Mouse (Mus musculus) embryonic facial prominence, embryonic 13.5 days (tissue): ENCODE measurements around the gene Tnnc2. TPM values are rescaled to one million over a fixed set of nuclear protein-coding genes. Genes with fewer than 3 reads are reported as not detected.
A peak's percentile ranks its signal among the peaks of the same experiment; 100 is the strongest.

Source experiments
- ATAC-seq: fragments of 200-750 bp; cut with Nextera tagmentation; 2 replicates; pipeline ENCODE4 v1.8.0; 2017; ENCODE audit warnings: low read depth; ENCODE audit not compliant: insufficient number of reproducible peaks, insufficient read depth, low FRiP score, low TSS enrichment
- H3K27ac ChIP-seq: fragments of 300-500 bp; sonication (generic); 2 replicates; pipeline ENCODE4 v1.5.1; 2015; ENCODE audit warnings: moderate library complexity, mild to moderate bottlenecking, inconsistent platforms
- H3K27me3 ChIP-seq: fragments of 300-500 bp; sonication (generic); 2 replicates; pipeline ENCODE4 v1.6.1; 2015; ENCODE audit warnings: mild to moderate bottlenecking, inconsistent platforms
- H3K36me3 ChIP-seq: fragments of 300-500 bp; sonication (generic); 2 replicates; pipeline ENCODE4 v1.6.1; 2015; ENCODE audit warnings: mild to moderate bottlenecking, inconsistent platforms
- H3K4me1 ChIP-seq: fragments of 300-500 bp; sonication (generic); 2 replicates; pipeline ENCODE4 v1.6.1; 2015; ENCODE audit warnings: inconsistent platforms
- H3K4me2 ChIP-seq: fragments of 300-500 bp; sonication (generic); 2 replicates; pipeline ENCODE4 v1.6.1; 2015; ENCODE audit warnings: moderate library complexity, mild to moderate bottlenecking, inconsistent platforms
- H3K4me3 ChIP-seq: fragments of 300-500 bp; sonication (generic); 2 replicates; pipeline ENCODE4 v1.5.1; 2015; ENCODE audit warnings: mild to moderate bottlenecking, inconsistent platforms
- H3K9ac ChIP-seq: fragments of 300-500 bp; sonication (generic); 2 replicates; pipeline ENCODE4 v1.6.1; 2015; ENCODE audit warnings: mild to moderate bottlenecking, inconsistent platforms
- H3K9me3 ChIP-seq: fragments of 300-500 bp; sonication (generic); 2 replicates; pipeline ENCODE4 v1.6.1; 2016; ENCODE audit warnings: inconsistent platforms
- WGBS: fragments of 180-500 bp; shearing (Covaris S2); methylation state at CpG from one replicate; pipeline ENCODE4 v1.1.7; 2015; ENCODE audit warnings: mixed read lengths; 5-methylcytosine and 5-hydroxymethylcytosine counted together
- polyA plus RNA-seq: library from polyadenylated mRNA; unstranded; fragments of >200 nt; fragmentation: Nextera tagmentation; extraction: Ambion mirVana; gene quantifications from 2 replicates; pipeline ENCODE4 v1.2.1, GENCODE M21; 2015

Tnnc2 gene
- polyA plus RNA-seq, 1 experiment from 2014 or later: 16.7 TPM

DNA sequence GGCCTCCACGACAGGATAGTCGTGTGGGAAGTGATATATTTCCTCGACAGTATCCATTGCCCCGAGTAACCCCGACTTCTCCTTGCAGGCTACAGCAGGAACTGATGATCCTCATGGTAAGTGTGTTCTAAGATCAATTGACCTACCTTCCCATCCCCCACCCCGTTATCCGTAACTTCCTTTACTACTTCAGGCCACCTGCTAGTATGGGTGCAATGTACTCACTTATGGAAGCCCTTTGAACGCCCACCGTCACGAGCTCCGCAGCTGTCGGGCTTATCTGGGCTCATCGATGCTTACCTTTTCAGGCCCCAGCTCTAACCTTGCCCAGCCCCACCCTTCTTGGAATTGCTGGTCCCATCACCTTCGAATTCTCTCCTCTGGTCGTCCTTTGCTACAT lies 9.5 kb downstream of the Tnnc2 start:
- peak overlapping the region; percentile 93 for H3K4me3 ChIP-seq
- peak overlapping the region; percentile 93 for H3K4me2 ChIP-seq
- peak overlapping the region; percentile 51 for H3K27ac ChIP-seq
- H3K9me3 ChIP-seq: no peaks in the 10 kb centered on the region
- peak overlapping the region; percentile 87 for H3K9ac ChIP-seq
- 4% methylated on average over 15 of the region's 15 CpGs for WGBS
- peaks cover 49% of the 10 kb centered on the region for H3K36me3 ChIP-seq
- H3K27me3 ChIP-seq: no peaks in the 10 kb centered on the region
- ATAC-seq: no peak
- H3K4me1 ChIP-seq: peaks cover 24% of the 10 kb centered on the region

DNA sequence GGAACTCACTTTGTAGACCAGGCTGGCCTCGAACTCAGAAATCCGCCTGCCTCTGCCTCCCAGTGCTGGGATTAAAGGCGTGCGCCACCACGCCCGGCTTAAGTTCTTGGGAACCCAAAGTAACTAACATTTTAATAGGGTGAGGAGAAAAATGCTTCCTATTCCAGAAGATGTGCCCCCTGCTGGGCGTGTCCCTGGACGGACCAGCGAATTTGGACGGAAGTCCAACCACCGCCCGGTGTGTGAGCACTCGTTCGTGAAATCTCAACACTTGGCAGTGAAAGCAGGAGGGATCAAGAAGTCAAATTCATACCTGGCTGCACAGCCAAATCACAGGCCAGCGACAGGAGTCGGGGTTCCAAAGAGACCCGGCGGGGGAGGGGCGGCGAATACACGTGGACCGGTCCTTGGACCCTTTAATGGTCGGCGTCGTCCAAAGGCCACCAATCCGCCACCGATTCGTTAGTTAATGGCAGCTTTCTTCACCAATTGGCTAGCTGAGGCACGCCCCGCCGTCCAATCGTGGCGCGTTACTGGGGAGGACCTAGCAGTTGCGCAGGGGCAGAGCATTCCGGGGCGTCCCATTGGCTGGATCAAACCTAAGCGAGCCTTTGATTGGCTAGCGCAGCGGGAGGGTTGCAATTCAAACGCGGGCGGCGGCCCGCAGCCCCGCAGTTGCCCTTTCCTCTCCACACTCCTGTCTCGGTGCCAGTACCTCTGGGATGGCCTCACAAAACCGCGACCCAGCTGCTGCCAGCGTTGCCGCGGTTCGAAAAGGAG lies 10.3 kb downstream of the Tnnc2 start, which contains the start of gene Ube2c:
Gene Ube2c (plus strand): TSS at position 641 of the 780 bp plus-strand sequence.
- WGBS: 2% methylated on average over 53 of the region's 53 CpGs

DNA sequence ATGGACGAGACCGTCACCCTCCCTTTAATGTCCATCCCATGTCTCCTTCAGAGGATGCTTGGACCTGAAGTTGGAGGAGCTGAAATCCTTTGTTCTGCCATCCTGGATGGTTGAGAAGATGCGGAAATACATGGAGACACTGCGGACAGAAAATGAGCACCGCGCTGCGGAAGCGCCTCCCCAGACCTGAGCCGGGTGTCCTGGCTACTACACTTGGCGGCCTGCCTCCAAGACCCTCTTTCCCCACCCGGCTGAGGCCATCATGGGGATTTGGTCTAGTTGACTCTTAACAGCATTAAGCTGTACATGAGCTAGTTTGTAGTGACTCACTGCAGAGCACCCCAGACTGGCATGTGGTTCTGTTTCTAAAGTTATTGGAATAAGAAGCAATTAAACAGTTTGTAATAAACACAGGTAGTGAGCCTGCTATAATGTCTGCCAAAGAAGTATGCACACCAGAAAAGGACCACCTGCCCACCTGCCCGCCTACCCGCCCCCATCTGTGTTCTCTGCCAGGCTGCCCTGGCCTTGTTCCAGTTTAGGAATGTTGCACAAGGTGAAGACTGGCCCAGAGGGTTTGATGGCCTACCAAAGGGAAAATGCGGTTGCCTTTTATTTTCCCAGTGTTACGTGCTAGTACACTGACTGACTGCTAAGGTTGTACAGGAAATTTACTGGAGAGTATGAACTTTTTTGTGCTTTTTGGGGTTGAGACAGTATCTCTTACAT lies 11.8 kb downstream of the Tnnc2 start:
- H3K36me3 ChIP-seq: peaks cover 62% of the 10 kb centered on the region
- H3K4me1 ChIP-seq: peaks cover 24% of the 10 kb centered on the region
- H3K27ac ChIP-seq: no peak overlapping the region
- no peaks in the 10 kb centered on the region for H3K27me3 ChIP-seq
- no peak overlapping the region for H3K4me2 ChIP-seq
- H3K9me3 ChIP-seq: no peaks in the 10 kb centered on the region
- no peak overlapping the region for H3K4me3 ChIP-seq
- no peak overlapping the region for H3K9ac ChIP-seq
- ATAC-seq: no peak
- 94% methylated on average over 15 of the region's 15 CpGs for WGBS

More for the DNA sequence above, 10.3 kb downstream of the Tnnc2 start, which contains the start of gene Ube2c:
- Histone ChIP-seq H3K4me3 (peak within 1 kb of the TSS; percentile 93), H3K9ac (peak within 1 kb of the TSS; percentile 87), H3K9me3 (no peaks in the 10 kb centered on the region), H3K36me3 (peaks cover 54% of the 10 kb centered on the region), H3K27ac (peak within 1 kb of the TSS; percentile 80), H3K4me1 (peaks cover 24% of the 10 kb centered on the region), H3K4me2 (peak within 1 kb of the TSS; percentile 93), H3K27me3 (no peaks in the 10 kb centered on the region)
- ATAC-seq: peak; percentile 98

DNA sequence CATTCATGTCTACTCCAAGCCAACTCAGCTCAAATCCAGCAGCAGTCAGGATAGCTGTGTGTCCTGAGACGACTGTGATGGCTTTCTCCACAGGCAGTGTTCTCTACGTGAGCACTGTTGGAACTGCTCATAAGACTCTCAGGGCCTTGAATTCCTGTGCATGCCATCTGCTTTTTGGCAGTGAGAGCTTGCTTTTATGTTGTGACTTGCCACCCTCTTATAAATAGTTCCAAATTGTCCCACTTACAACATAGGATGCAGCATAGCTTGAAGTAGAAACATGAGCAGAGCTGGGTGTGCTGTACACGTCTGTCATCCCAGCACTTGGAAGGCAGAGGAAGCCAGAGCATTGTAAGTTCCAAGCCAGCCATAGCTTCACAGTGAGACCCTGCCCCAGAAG lies 13.9 kb downstream of the Tnnc2 start:
- H3K27ac ChIP-seq: no peak overlapping the region
- H3K27me3 ChIP-seq: no peaks in the 10 kb centered on the region
- ATAC-seq: no peak
- H3K4me1 ChIP-seq: peaks cover 10% of the 10 kb centered on the region
- no peak overlapping the region for H3K4me3 ChIP-seq
- WGBS: 70% methylated on average over 3 of the region's 3 CpGs
- peaks cover 64% of the 10 kb centered on the region for H3K36me3 ChIP-seq
- no peaks in the 10 kb centered on the region for H3K9me3 ChIP-seq
- H3K4me2 ChIP-seq: no peak overlapping the region
- H3K9ac ChIP-seq: no peak overlapping the region

DNA sequence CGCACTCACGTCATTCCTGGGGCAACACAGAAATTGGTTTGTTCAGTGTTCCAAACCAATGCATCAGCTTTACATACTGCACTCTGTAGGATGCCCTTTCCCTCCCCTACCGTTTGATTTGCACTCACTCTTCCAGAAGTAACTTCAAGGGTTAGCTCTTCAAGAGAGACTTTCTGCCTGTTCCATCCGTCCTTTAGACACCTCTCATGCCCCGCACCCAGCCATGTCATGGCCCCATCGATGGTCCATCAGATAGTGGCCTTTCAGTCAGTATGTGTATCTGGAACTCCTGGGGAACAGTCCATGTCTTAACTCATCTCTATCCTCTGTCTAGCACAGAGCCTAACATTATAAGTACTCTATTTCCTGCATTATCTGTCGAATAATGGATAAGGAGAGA lies 17.2 kb downstream of the Tnnc2 start:
- ATAC-seq: no peak
- no peak overlapping the region for H3K27ac ChIP-seq
- H3K4me1 ChIP-seq: no peaks in the 10 kb centered on the region
- H3K9ac ChIP-seq: no peak overlapping the region
- H3K4me3 ChIP-seq: no peak overlapping the region
- 91% methylated on average over 7 of the region's 7 CpGs for WGBS
- H3K27me3 ChIP-seq: no peaks in the 10 kb centered on the region
- peaks cover 89% of the 10 kb centered on the region for H3K36me3 ChIP-seq
- H3K4me2 ChIP-seq: no peak overlapping the region
- no peaks in the 10 kb centered on the region for H3K9me3 ChIP-seq

DNA sequence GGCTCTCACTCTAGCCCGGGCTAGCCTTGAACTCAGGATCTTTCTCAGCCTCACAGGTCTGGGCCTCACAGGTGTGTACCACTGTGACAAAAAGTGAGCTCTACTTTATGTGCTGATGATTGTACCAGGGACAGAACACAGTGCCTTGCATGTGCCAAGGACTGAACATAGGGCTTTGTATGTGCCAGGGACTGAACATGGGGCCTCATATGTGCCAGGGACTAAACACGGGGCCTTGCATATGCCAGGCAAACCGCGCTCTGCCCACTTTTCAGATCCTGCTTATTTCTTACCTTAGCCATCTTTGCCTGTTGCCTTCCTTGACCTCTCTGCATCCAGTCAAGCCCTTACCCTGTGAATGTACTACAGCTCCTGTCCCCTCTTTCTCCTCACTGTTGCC lies 17.8 kb downstream of the Tnnc2 start:
- H3K9me3 ChIP-seq: no peaks in the 10 kb centered on the region
- 94% methylated on average over 4 of the region's 4 CpGs for WGBS
- no peak overlapping the region for H3K4me2 ChIP-seq
- peaks cover 89% of the 10 kb centered on the region for H3K36me3 ChIP-seq
- no peak for ATAC-seq
- no peak overlapping the region for H3K4me3 ChIP-seq
- no peaks in the 10 kb centered on the region for H3K27me3 ChIP-seq
- no peak overlapping the region for H3K27ac ChIP-seq
- H3K4me1 ChIP-seq: no peaks in the 10 kb centered on the region
- no peak overlapping the region for H3K9ac ChIP-seq

DNA sequence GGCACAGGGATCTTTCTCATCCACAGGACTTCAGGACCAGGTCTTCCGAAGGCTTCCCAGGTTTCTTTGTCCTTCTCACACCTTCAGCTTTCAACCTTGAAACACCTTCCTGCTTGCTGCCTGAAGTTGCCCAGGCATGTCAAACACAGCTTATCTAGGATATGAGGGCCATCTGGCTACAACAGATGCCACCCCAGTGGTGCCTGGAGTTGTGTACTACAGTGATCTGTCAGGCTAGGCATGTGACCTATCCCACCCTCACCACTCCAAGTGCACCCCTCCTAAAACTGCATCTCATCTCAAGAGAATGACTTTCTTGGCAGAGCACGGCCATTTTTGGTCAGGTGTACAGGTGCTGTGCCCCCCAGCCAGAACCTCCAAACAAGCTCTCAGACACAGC lies 18.3 kb downstream of the Tnnc2 start:
- Histone ChIP-seq H3K27me3 (no peaks in the 10 kb centered on the region), H3K4me3 (no peak overlapping the region), H3K4me2 (no peak overlapping the region), H3K27ac (no peak overlapping the region), H3K36me3 (peaks cover 89% of the 10 kb centered on the region), H3K4me1 (no peaks in the 10 kb centered on the region), H3K9ac (no peak overlapping the region), H3K9me3 (no peaks in the 10 kb centered on the region)
- 98% methylated on average over 2 of the region's 2 CpGs for WGBS
- no peak for ATAC-seq

DNA sequence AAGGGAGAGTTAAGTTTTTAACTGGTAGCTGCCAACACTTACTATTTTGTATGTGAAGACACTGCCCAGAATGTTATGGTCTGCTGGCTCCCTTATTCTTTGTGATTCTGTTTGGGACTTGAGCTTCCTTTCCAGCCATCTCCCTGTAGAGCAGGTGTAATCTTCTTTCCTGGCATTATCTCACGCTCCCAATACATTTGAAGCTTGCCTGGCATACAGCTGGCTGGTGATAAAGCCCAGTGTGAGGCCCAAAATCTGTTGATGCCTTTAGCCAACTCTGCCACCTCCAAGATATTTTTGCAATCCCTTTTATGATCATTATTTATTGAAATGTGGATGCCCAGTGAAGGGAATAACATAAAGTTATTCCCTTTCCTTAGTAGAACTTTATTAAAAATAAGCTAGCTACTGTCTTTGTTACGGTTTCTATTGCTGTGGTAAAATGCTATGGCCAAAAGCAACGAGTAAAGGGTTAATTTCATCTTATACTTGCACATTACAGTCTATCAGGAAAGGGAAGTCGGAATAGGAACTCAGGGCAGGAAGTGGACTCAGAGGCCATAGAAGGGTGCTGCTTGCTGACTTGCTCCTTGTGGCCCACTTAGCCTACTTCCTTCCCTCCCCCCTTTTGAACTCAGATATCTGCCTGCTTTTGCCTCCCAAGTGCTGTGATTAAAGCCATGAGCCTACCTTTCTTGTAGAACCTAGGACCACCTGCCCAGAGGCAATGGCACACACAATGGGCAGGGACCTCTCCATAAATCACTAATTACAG lies 19.5 kb downstream of the Tnnc2 start:
- peaks cover 89% of the 10 kb centered on the region for H3K36me3 ChIP-seq
- no peak overlapping the region for H3K9ac ChIP-seq
- H3K27me3 ChIP-seq: no peaks in the 10 kb centered on the region
- H3K4me1 ChIP-seq: no peaks in the 10 kb centered on the region
- no peak overlapping the region for H3K4me2 ChIP-seq
- WGBS: 85% methylated on average over 4 of the region's 4 CpGs
- no peak overlapping the region for H3K27ac ChIP-seq
- no peaks in the 10 kb centered on the region for H3K9me3 ChIP-seq
- no peak for ATAC-seq
- H3K4me3 ChIP-seq: no peak overlapping the region

DNA sequence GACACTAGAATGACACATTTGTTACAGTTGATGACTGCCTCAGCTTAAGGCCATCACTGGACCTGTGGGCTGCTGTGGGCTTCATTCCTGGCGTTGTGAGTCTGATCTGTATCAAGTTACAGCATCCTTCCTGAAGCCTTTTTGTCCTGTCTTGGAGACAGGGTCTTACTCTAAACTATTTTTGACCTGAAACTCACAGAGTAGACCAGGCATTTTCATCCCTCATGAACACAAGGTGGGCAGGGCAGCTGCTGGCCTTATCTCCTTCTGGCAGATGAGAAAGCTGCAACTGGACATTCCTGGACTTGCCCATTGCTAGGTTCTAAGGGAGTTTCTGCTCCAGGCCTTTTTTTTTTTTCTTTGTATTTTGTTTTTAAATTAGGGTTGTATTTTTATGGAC lies 21.1 kb downstream of the Tnnc2 start:
- Histone ChIP-seq H3K27me3 (no peaks in the 10 kb centered on the region), H3K9me3 (no peaks in the 10 kb centered on the region), H3K4me3 (no peak overlapping the region), H3K4me1 (no peaks in the 10 kb centered on the region), H3K27ac (no peak overlapping the region), H3K4me2 (no peak overlapping the region), H3K9ac (no peak overlapping the region), H3K36me3 (peaks cover 98% of the 10 kb centered on the region)
- ATAC-seq: no peak
- WGBS: 44% methylated on average over 1 of the region's 1 CpGs

DNA sequence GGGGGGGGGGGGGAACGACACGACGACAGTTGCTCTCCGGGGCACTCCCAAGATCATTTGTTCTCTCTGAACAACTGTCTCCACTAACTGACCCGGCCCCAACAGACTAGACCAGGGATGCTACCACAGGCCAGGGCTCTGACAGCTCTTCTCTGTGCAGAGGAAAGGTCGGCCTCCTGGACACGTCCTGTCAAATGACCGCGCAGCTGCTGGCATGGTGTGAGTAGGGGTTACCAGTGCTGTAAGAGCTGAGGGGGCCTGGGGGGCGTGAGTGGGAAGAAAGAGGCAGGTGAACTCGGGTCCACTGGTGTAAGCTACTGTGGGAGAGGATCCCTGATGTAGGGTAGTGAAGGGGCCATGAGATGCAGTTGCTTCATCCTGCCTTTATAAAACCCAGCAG lies 21.9 kb downstream of the Tnnc2 start:
- ATAC-seq: no peak
- Histone ChIP-seq H3K4me1 (no peaks in the 10 kb centered on the region), H3K27ac (no peak overlapping the region), H3K27me3 (no peaks in the 10 kb centered on the region), H3K4me2 (no peak overlapping the region), H3K4me3 (no peak overlapping the region), H3K9ac (no peak overlapping the region), H3K9me3 (no peaks in the 10 kb centered on the region), H3K36me3 (peaks cover 99% of the 10 kb centered on the region)
- 89% methylated on average over 8 of the region's 11 CpGs for WGBS

DNA sequence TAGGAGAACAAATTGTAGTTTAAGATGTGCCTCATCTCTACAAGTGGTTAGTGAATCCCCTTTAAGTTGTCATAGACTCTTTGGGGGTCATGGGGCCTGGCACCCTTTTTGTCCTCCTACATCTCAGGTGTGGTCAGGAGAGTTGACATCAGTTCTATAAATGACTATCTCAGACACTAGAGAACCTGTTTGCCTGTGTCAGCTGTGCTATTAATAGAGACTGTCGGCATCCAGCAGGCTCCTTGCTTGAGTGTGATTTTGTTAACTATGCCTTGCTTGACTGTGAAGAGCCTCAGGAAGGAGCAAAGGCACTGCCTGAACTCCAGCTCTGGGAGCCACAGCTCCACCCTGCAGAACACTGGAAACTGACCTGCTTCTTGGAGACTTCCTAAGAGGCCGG lies 25.0 kb downstream of the Tnnc2 start:
- H3K36me3 ChIP-seq: peaks cover 96% of the 10 kb centered on the region
- H3K9ac ChIP-seq: no peak overlapping the region
- 90% methylated on average over 2 of the region's 2 CpGs for WGBS
- no peaks in the 10 kb centered on the region for H3K9me3 ChIP-seq
- H3K4me3 ChIP-seq: no peak overlapping the region
- H3K4me2 ChIP-seq: no peak overlapping the region
- no peaks in the 10 kb centered on the region for H3K4me1 ChIP-seq
- no peak for ATAC-seq
- H3K27me3 ChIP-seq: no peaks in the 10 kb centered on the region
- no peak overlapping the region for H3K27ac ChIP-seq
